Mouse (Mus musculus) cerebellum, adult 9-11 months (tissue): ENCODE measurements at regions not wholly inside any gene's neighbourhood (a gene's known extent, or its start where the extent isn't known, plus 50 kb on each side); places are given as distances from the start of the nearest gene placed in this dataset.

Experiments used
- DNase-seq: peaks from one replicate; pipeline ENCODE4 v3.0.0; 2022

- DNase-seq, result no peak
Observed at GRCm38 (mm10) chr1:13938344-13938743, 2154.8 kb downstream of the 4930444P10Rik start.

- DNase-seq, result no peak
Observed at GRCm38 (mm10) chr1:13935938-13936491, 2157.1 kb downstream of the 4930444P10Rik start.

DNA sequence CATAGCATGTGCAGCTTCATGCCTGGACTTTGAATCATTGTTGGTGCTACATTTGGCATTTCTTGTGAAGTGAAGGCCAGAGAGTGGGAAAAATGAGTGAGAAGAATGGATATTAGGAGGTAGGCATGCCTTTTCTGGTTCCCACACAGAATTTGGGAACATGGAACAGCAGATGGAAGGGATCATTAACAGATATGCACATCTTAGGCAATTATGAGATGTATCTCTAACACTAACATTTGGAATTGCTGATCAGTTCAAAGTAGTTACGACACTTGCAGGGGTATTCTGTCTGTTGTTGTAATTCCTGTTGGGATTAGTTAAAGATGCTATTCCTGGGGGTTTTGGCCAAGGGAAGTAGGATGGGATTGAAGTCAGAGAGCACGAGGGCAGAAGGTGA, 2164.4 kb downstream of the 4930444P10Rik start:
- DNase-seq, result no peak

DNA sequence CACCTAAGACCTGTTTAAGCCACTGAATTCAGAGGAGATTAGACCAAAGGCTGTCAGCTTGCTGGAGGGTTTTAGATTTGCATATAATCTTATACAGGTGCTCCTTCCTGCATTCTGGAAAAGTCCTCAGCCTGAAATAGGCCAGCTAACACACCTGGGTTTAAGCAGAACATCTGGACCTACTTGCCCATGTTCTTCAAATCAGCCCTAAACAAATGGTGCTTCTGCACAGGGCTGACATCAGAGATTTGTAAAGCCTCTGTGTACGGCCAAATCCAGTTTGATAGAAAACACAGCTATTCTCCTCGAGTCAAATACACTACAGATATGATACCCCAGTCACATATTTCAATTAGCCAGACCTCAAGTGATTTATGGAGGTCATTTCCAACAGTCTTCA, 2165.2 kb downstream of the 4930444P10Rik start:
- DNase-seq, result no peak

- DNase-seq, result no peak
Observed at GRCm38 (mm10) chr1:13925994-13926393, 2167.1 kb downstream of the 4930444P10Rik start.

DNA sequence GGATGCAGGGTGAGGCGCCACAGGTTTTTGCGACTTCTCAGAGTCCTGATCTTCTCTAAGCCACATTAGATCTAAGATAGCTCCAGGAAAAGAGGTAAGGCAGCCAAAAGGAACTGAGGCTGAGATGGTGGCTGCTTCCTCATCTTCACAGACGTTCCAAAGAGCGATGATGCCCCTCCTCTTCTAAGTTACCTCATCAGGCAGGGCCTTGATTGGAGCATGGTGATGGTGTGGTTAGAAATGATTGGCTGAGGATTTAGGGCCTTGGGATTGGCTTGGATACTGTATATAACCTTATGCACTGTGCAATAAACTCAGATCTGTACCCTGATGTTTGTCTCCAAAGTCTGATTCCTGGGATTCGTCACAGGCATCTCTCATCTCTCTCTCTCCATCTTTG, 2177.9 kb downstream of the 4930444P10Rik start:
- no peak for DNase-seq

DNA sequence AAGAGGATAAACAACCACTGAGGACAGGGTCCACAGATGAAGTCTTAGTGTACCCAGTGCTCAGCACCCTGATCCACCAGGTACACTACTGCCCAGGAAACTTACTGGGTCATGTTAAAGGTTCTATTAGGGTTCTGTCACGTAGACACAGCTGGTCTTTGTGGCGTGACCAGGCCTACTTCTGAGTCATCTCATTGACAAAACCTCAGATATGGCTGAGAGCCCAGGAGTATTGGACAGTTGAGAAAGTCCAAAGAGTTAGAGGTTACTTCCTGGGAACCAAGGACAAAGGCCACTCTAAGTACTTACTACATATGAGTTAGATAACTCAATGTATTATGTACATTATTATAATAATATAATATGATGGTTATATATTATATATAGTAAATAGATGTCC, 2214.0 kb downstream of the 4930444P10Rik start:
- no peak for DNase-seq

DNA sequence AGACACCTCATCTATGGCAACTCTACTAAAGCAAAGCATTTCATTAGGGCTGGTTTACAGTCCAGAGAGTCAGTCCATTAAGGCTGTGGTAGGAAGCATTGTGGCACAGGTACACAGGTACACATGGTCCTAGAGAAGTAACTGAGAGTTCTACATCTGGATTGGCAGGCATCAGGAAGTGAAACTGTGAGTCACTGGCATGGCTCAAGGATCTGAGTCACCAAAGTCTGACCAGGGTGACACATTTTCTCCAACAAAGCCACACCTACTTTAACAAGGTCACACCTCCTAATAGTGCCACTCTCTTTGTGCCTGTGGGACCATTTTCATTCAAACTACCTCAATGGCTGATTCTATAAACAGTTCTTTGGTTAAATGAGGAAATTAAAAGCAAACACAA, 2219.2 kb downstream of the 4930444P10Rik start:
- DNase-seq, result no peak

GRCm38 (mm10) chr1:13872536-13872935, 2220.6 kb downstream of the 4930444P10Rik start:
- DNase-seq, result no peak

DNA sequence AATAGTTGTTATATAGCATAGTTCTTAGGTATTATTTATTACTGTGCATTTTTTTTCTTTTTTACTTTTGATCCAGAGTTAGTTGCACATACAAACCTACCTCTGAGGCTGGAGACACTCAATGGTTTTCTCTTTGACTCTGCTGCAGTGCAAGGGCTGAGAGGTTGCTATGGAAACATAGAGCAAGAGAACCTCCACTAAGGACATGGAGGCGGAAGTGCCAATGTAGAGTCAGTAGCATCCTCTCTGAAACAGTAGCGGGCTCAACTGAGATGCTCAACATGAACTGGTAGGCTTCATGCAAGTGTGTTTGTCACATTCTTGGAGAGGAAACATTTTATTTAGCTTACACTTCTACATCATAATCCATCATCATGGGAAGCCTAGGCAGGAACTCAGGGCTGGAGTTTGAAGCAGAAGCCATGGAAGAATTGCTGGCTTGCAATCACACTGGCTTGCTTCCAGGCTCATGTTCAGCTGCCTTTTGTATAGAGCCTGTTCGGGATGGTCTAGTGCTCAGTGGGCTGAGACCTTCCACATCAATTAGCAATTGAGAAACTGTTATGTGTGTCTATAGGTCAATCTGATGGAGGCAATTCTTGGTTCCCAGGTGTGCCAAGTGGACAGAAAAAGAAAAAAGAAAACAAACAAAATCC, 2222.4 kb downstream of the 4930444P10Rik start:
- no peak for DNase-seq

GRCm38 (mm10) chr1:13865713-13866112, 2227.4 kb downstream of the 4930444P10Rik start:
- no peak for DNase-seq

- no peak for DNase-seq
Observed at GRCm38 (mm10) chr1:13863712-13864111, 2229.4 kb downstream of the 4930444P10Rik start.

GRCm38 (mm10) chr1:13861070-13861511, 2232.0 kb downstream of the 4930444P10Rik start:
- DNase-seq, result no peak

GRCm38 (mm10) chr1:13860469-13860868, 2232.7 kb downstream of the 4930444P10Rik start:
- no peak for DNase-seq

GRCm38 (mm10) chr1:13859723-13860122, 2233.4 kb downstream of the 4930444P10Rik start:
- DNase-seq, result no peak

DNA sequence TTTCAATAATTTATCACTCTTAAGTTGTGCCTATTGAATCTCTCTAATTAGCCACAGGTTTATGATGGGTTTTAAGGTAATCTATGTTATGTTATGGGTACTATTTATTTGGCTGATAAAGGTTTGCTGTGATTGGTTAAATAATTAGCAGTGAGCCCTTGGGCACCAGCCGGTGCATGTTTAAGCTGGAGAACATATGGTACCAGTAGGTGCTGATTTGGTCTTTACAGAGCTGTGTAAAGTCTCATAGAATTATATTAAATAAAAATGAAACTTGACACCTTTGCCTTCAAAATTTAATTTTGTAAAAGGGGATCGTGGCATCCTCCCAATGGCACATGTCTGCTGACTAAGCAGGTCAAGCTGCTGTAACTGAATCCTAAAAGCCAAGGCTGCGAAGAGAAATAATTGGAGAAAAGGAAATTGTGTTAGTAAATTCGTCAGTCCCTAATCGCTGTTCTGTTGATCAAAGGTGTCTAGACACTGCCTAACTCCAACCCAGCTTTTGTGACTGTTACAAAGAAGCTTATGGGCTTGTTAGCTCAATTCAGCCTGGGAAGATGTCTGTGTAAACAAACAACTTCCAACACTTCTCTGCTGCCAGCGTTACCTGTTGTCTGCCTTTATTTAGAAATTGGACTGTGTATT, 2234.6 kb downstream of the 4930444P10Rik start:
- DNase-seq, result no peak

DNA sequence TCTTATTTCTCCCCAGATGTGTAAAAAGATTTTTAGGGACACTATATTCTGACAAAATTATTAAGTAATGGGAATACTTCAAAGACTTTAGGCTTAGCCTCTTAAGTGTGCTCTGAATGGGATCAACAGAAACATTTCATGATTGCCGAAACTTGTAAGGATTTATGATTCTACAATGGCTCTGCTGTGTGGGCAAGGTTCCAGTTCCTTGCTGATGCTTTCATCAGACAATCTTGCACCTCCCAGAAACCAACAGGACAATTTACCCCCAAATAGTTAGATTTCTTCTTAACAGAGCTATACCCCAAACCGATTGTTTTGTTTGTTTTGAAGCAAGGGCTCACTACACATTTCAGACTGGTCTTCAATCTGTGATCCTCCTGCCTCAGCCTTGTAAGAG, 2236.1 kb downstream of the 4930444P10Rik start:
- DNase-seq, result no peak

- DNase-seq, result no peak
Observed at GRCm38 (mm10) chr1:13851144-13851543, 2242.0 kb downstream of the 4930444P10Rik start.

DNA sequence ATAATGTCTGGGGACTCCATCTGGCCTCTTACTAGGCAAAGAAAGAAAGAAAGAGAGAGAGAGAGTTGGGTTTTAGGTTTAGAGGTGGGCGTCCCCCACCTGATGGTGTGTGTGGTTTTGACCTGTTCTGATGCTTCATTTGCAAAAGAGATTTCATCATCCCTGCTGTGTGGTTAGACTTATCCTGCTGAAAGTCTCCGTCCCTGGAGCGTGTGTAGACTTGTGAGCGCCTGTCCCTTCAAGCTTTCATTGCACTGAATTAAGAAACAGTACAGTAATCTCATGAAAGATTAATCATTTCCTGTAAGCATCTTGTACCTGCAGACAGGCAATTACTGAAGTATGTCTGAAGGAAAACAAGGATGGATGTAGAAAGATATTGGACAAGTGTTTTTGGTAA, 2244.1 kb downstream of the 4930444P10Rik start:
- no peak for DNase-seq

- no peak for DNase-seq
Observed at GRCm38 (mm10) chr1:13846336-13846865, 2246.7 kb downstream of the 4930444P10Rik start.

- DNase-seq, result no peak
Observed at GRCm38 (mm10) chr1:13840309-13840622, 2252.9 kb downstream of the 4930444P10Rik start.

DNA sequence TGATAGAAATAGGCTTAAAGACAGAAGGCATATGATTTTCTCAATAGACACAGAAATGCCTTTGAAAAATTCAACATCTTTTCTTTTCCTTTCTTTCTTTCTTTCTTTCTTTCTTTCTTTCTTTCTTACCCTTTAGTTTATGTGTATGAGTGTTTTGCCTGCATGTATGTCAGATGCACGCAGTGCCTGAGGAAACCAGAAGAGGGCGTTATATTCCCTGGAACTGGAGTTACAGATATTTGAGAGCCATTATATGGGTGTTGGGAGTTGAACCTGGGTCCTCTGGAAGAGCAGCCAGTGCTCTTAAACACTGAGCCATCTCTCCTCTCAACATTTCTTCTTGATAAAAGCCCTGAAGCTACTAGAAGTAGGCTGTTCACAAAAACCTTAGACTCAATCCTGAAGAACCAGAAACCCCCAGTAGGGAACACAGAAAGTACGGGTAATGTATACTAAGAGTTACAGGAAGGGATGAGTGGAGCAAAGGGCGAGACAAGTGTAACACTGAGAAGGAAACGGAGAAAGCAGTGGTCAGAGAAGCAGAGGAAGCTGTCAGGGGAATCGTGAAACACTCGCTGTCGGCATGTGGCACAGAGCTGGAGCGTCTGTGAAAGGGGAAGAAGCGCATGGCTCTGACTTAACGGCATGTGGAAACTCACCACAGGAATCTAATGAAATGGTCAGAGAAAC, 2253.4 kb downstream of the 4930444P10Rik start:
- DNase-seq, result no peak
